Mouse (Mus musculus) heart, postnatal 4 days (tissue): ENCODE results near the gene Mob3c. TPM values are rescaled to one million over a fixed set of nuclear protein-coding genes. Genes with fewer than 3 reads are reported as not detected.

ENCODE experiments used
- DNase-seq: peaks from one replicate; pipeline ENCODE4 v3.0.0; 2021
- total RNA-seq, 2 experiments: library from RNA; stranded (reverse); gene quantifications; 2 replicates each; pipeline ENCODE4 v1.2.3; 2021

Mob3c gene
- total RNA-seq, 2 experiments from 2014 or later: 6.3 to 8.1 TPM

- no peak for DNase-seq
Observed at GRCm38 (mm10) chr4:115881183-115881582, 53.3 kb downstream of the Mob3c start.

- no peak for DNase-seq
Observed at GRCm38 (mm10) chr4:115882195-115882594, 54.3 kb downstream of the Mob3c start.

- no peak for DNase-seq
Observed at GRCm38 (mm10) chr4:115884022-115884421, 56.1 kb downstream of the Mob3c start, which contains the start of gene Kncn. Gene Kncn, plus strand, starts transcription at chr4:115884400.

Other genes starting within 250 kb of the Mob3c start
- not detected for gene Cyp4a32, start 227.1 kb upstream of the Mob3c start, total RNA-seq
- gene Cyp4b1, start 180.4 kb upstream of the Mob3c start, total RNA-seq: 10 to 100 TPM in 1 of 2 experiments, 1 to 10 TPM in 1; 9.0 to 10.2 TPM
- gene Efcab14, start 90.3 kb upstream of the Mob3c start, total RNA-seq: 10 to 100 TPM; 33.4 to 35.2 TPM
- gene Tex38, start 47.1 kb upstream of the Mob3c start, total RNA-seq: 1 to 10 TPM in 1 of 2 experiments, under 1 TPM in 1; 0.60 to 1.2 TPM
- 10 to 100 TPM; 56.1 to 59.3 TPM for gene Atpaf1, start 43.3 kb upstream of the Mob3c start, total RNA-seq
- 10 to 100 TPM; 22.1 to 23.6 TPM for gene Mknk1, start 11.1 kb downstream of the Mob3c start, total RNA-seq
- gene Kncn, start 56.3 kb downstream of the Mob3c start, total RNA-seq: not detected
- gene 6430628N08Rik, start 62.6 kb downstream of the Mob3c start, total RNA-seq: not detected
- not detected for gene Dmbx1, start 111.8 kb downstream of the Mob3c start, total RNA-seq
- 1 to 10 TPM; 1.3 to 1.6 TPM for gene Faah, start 189.8 kb downstream of the Mob3c start, total RNA-seq
- 10 to 100 TPM; 27.0 to 28.6 TPM for gene Nsun4, start 225.8 kb downstream of the Mob3c start, total RNA-seq
- gene Uqcrh, start 247.0 kb downstream of the Mob3c start, total RNA-seq: 1,000 to 10,000 TPM; 1,575 to 1,686 TPM
- 10 to 100 TPM; 40.6 to 41.5 TPM for gene Lrrc41, start 247.2 kb downstream of the Mob3c start, total RNA-seq